Mouse (Mus musculus) neural tube, embryonic 14.5 days (tissue): ENCODE data around the gene Hrc. TPM values are rescaled to one million over a fixed set of nuclear protein-coding genes. Genes with fewer than 3 reads are reported as not detected.

Experiments
- ATAC-seq: fragments of 200-750 bp; cut with Nextera tagmentation; 2 replicates; pipeline ENCODE4 v1.8.0; 2017; ENCODE audit warnings: low read depth, mild to moderate bottlenecking, moderate TSS enrichment, moderate library complexity
- H3K27ac ChIP-seq: fragments of 300-500 bp; sonication (generic); 2 replicates; pipeline ENCODE4 v1.5.1; 2014; ENCODE audit warnings: low read depth, mild to moderate bottlenecking, control low read depth, low read length, moderate library complexity, mixed read lengths
- H3K27me3 ChIP-seq: fragments of 300-500 bp; sonication (generic); 2 replicates; pipeline ENCODE4 v1.6.1; 2014; ENCODE audit warnings: low read length; ENCODE audit not compliant: control insufficient read depth, insufficient read depth
- H3K36me3 ChIP-seq: fragments of 300-500 bp; sonication (generic); 2 replicates; pipeline ENCODE4 v1.6.1; 2014; ENCODE audit warnings: low read length, mixed read lengths; ENCODE audit not compliant: control insufficient read depth, insufficient read depth
- H3K4me1 ChIP-seq: fragments of 300-500 bp; sonication (generic); 2 replicates; pipeline ENCODE4 v1.6.1; 2014; ENCODE audit warnings: low read length; ENCODE audit not compliant: control insufficient read depth, insufficient read depth
- H3K4me2 ChIP-seq: fragments of 300-500 bp; sonication (generic); 2 replicates; pipeline ENCODE4 v1.6.1; 2014; ENCODE audit warnings: mild to moderate bottlenecking, low read depth, low read length, control low read depth
- H3K4me3 ChIP-seq: fragments of 300-500 bp; sonication (generic); 2 replicates; pipeline ENCODE4 v1.5.1; 2014; ENCODE audit warnings: low read depth, low read length, control low read depth, mixed read lengths
- H3K9ac ChIP-seq: fragments of 300-500 bp; sonication (generic); replicated peaks from 2 replicates; pipeline ENCODE4 v1.6.1; 2014; ENCODE audit warnings: low read depth, mild to moderate bottlenecking, control low read depth, low read length, mixed read lengths
- H3K9me3 ChIP-seq: fragments of 300-500 bp; sonication (generic); 2 replicates; pipeline ENCODE4 v1.6.1; 2016; ENCODE audit warnings: low read length; ENCODE audit not compliant: control insufficient read depth
- WGBS: fragments of 180-500 bp; shearing (Covaris S2); extraction: QIAGEN DNeasy Blood & Tissue Kit; methylation state at CpG from one replicate; pipeline ENCODE4 v1.1.7; 2014; 5-methylcytosine and 5-hydroxymethylcytosine counted together
- polyA plus RNA-seq: library from polyadenylated mRNA; unstranded; fragments of >200 nt; fragmentation: Nextera tagmentation; extraction: Ambion mirVana; gene quantifications from 2 replicates; pipeline ENCODE4 v1.2.1, GENCODE M21; 2014

Hrc gene
- 0.13 and 0.52 TPM in 2 replicates for polyA plus RNA-seq

DNA sequence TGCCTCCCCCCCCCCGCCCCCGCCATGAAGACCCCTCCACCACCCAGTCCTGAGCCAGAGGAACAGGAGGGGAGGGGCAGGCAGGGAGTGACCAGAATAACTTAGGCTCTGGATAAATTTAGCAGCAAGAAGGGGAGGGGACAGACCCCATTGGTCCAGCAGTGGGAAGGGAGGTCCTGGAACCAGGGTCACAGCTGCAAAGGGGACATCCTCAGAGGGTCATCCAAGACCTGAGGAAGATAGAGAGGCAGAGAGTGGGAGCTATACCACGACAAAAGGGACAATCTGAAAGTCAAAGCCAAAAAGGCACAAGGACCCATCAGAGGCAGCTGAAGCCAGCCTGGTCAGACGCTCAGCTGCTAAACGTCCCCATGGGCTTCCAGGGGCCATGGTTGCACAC, at the start of gene Hrc:
Gene Hrc (plus strand): TSS at position 235 of the 400 bp plus-strand sequence.
- Histone ChIP-seq H3K4me1 (peaks cover 22% of the 10 kb centered on the region; the same call in 1 of the 2 replicates), H3K4me3 (no peak within 1 kb of the TSS), H3K9ac (no peak within 1 kb of the TSS), H3K4me2 (peak within 1 kb of the TSS; percentile 91; the same call in 1 of the 2 replicates), H3K9me3 (no peaks in the 10 kb centered on the region), H3K27ac (no peak within 1 kb of the TSS), H3K36me3 (no peaks in the 10 kb centered on the region), H3K27me3 (no peaks in the 10 kb centered on the region)
- WGBS: 37% methylated on average over 5 of the region's 5 CpGs
- ATAC-seq: no peak

DNA sequence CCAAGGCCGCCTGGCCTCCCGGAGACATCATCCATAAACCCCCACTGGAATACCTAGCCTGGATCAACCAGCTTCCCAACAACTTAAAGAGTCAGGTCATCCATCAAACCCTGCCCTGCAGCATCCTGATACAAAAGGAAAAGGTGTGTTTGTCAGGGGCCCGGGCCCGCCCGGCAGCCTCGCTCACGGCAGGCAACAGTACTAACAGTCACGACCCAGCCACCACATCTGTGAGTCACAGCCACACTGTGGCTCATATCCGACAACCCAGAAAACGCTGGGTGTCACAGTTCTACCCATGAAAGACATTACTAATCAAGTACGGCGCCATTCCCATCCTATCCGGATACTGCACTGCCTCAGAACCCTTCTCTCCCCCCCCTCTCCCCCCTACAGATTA, 48.6 kb upstream of the Hrc start:
- no peak overlapping the region for H3K4me3 ChIP-seq
- no peaks in the 10 kb centered on the region for H3K36me3 ChIP-seq
- no peaks in the 10 kb centered on the region for H3K9me3 ChIP-seq
- WGBS: 92% methylated on average over 13 of the region's 13 CpGs
- no peak overlapping the region for H3K4me2 ChIP-seq
- no peaks in the 10 kb centered on the region for H3K27me3 ChIP-seq
- no peaks in the 10 kb centered on the region for H3K4me1 ChIP-seq
- no peak for ATAC-seq
- H3K9ac ChIP-seq: no peak overlapping the region
- no peak overlapping the region for H3K27ac ChIP-seq

DNA sequence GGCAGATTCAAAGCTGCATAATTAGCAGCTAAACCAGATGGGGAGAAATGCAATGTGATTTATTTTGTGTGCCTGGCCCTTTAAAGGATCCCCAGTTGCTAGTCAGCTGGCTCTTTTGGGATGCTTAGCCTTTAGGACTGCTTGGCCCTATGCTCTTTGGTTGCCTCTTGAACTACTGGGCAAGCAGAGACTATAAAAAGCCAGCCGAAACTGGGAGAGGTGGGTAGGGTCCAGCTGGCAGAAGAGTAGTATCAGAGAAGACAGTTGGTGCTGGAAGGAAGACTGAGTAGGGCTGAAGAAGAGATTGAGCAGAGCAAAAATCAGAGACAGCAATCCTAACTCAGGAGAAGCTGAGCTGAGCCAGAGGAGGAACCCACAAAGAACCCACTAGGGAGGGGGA, 38.5 kb upstream of the Hrc start:
- Histone ChIP-seq H3K36me3 (no peaks in the 10 kb centered on the region), H3K9me3 (no peaks in the 10 kb centered on the region), H3K27me3 (no peaks in the 10 kb centered on the region), H3K4me3 (no peak overlapping the region), H3K4me2 (no peak overlapping the region), H3K9ac (no peak overlapping the region), H3K4me1 (0 out of 2 replicates have a peak, but pooled peaks cover 4% of the 10 kb centered on the region), H3K27ac (no peak overlapping the region)
- ATAC-seq: no peak
- WGBS: 53% methylated on average over 1 of the region's 1 CpGs

DNA sequence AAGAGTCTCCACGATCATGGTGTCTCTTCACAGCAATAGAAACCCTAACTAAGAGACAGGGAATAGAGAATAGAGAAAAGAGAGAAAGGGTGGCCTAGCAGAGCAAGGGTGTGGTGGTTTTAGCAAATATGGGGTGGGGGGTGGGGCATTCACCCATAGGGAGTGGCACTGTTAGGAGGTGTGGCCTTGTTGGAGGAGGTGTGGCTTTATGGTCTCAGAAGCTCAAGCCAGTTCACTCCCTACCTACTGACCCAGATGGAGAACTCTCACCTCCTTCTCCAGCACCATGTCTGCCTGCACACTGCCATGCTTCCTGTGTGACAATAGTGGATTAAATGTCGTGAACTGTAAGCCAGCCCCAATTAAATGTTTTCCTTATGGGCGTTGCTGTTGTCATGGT, 37.5 kb upstream of the Hrc start:
- no peaks in the 10 kb centered on the region for H3K9me3 ChIP-seq
- 66% methylated on average over 3 of the region's 3 CpGs for WGBS

DNA sequence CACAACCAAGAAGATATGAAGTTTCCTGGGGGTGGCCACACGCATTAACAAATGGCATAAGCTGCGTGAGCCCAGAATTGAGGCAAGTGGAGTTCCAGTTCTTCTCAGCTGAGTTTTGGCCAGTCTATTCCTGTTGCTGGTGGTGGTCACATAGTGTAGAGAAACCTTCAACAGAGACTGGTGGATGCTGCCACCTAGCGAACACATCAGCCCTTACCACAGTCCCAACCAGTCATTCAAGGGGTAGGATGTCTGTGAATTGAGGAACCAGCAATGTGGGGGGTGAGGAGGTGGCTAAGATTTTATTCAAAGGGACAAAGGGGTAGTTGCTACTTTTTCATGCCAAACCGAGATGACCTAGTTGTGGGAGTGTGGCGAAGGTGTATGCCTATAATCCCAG, 35.3 kb upstream of the Hrc start:
- no peak overlapping the region for H3K4me3 ChIP-seq
- H3K27ac ChIP-seq: no peak overlapping the region
- 23% methylated on average over 5 of the region's 5 CpGs for WGBS
- H3K36me3 ChIP-seq: no peaks in the 10 kb centered on the region
- H3K9ac ChIP-seq: no peak overlapping the region
- H3K4me2 ChIP-seq: no peak overlapping the region
- H3K9me3 ChIP-seq: no peaks in the 10 kb centered on the region
- 0 out of 2 replicates have a peak, but pooled peaks cover 6% of the 10 kb centered on the region for H3K4me1 ChIP-seq
- ATAC-seq: peak; percentile 92
- H3K27me3 ChIP-seq: no peaks in the 10 kb centered on the region

More for the DNA sequence above, 37.5 kb upstream of the Hrc start:
- 0 out of 2 replicates have a peak, but pooled peaks cover 4% of the 10 kb centered on the region for H3K4me1 ChIP-seq
- no peak overlapping the region for H3K9ac ChIP-seq
- no peak overlapping the region for H3K27ac ChIP-seq
- no peak overlapping the region for H3K4me3 ChIP-seq
- H3K27me3 ChIP-seq: no peaks in the 10 kb centered on the region
- no peaks in the 10 kb centered on the region for H3K36me3 ChIP-seq
- H3K4me2 ChIP-seq: no peak overlapping the region
- ATAC-seq: no peak

DNA sequence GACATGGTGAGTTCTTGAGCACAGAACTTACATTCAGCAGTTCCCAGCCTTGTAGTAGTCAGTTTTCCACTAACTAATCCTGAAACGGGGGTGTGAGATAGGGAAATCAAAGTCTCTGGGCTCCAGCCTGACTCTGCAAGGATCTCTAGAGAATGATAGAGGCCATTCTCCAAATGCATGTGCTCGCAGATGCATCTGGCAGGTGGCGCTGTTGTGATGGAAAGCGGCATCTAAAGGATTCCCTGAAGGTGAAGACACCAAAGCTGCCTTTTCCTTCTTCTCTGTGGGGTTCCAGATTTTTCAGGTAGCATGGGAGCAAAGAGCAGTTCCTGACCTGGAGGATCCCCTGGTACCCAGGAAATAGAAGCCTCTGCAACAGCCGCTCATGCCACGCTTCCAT, 34.8 kb upstream of the Hrc start:
- ATAC-seq: peak; percentile 47; the same call in 1 of the 2 replicates
- H3K4me1 ChIP-seq: 0 out of 2 replicates have a peak, but pooled peaks cover 6% of the 10 kb centered on the region
- no peak overlapping the region; the same call in 1 of the 2 replicates for H3K4me2 ChIP-seq
- H3K9ac ChIP-seq: no peak overlapping the region
- 23% methylated on average over 6 of the region's 6 CpGs for WGBS
- H3K27ac ChIP-seq: no peak overlapping the region
- no peaks in the 10 kb centered on the region for H3K36me3 ChIP-seq
- no peaks in the 10 kb centered on the region for H3K27me3 ChIP-seq
- no peaks in the 10 kb centered on the region for H3K9me3 ChIP-seq
- H3K4me3 ChIP-seq: no peak overlapping the region

DNA sequence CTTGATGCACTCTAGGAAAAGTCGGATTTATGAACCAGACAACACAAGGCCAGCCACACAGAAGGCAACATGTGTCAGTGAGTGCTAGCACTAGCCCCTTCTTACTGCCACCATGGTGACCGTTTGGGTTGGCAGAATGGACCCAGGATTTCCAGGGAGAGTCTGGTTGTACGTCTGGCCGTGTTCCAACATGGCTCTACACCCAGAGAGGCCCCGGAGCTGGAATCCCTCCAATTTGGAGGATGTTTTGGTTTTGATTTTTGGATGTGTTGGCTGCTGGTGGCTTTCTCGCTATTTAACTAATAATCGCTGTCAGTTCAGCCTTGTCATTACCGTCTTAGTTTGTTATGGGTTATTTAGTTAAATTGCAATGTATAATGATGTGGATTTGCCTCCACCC, 32.5 kb upstream of the Hrc start:
- Histone ChIP-seq H3K9me3 (no peaks in the 10 kb centered on the region), H3K4me3 (no peak overlapping the region), H3K9ac (no peak overlapping the region), H3K27ac (no peak overlapping the region), H3K36me3 (no peaks in the 10 kb centered on the region), H3K4me1 (0 out of 2 replicates have a peak, but pooled peaks cover 6% of the 10 kb centered on the region), H3K4me2 (no peak overlapping the region), H3K27me3 (no peaks in the 10 kb centered on the region)
- ATAC-seq: no peak
- 61% methylated on average over 8 of the region's 8 CpGs for WGBS

DNA sequence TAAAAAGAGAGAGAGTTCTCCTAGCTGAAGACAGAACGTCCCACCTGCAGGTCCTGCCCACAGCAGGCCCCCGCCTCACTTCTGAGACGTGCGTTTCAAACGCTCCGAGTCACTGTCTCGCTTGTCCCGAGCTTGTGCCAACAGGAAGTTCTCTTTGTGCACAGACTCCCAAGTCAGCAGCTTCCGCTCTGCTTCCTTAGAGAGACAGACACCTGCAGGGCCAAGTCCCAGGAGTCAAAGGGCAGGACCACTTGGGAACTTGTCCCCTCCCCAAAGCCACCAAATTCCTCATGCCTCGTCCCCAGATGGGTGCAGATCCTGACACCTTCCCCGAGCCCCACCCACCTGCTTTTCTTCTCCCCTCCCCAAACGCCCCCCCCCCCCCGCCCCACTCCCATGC, 30.2 kb upstream of the Hrc start:
- peak overlapping the region; percentile 43 for H3K4me2 ChIP-seq
- ATAC-seq: no peak
- no peak overlapping the region for H3K27ac ChIP-seq
- no peaks in the 10 kb centered on the region for H3K36me3 ChIP-seq
- 16% methylated on average over 11 of the region's 13 CpGs for WGBS
- no peak overlapping the region; the same call in 1 of the 2 replicates for H3K9ac ChIP-seq
- H3K4me3 ChIP-seq: peak overlapping the region; percentile 10; the same call in 1 of the 2 replicates
- H3K9me3 ChIP-seq: no peaks in the 10 kb centered on the region
- H3K4me1 ChIP-seq: 0 out of 2 replicates have a peak, but pooled peaks cover 6% of the 10 kb centered on the region
- no peaks in the 10 kb centered on the region for H3K27me3 ChIP-seq

DNA sequence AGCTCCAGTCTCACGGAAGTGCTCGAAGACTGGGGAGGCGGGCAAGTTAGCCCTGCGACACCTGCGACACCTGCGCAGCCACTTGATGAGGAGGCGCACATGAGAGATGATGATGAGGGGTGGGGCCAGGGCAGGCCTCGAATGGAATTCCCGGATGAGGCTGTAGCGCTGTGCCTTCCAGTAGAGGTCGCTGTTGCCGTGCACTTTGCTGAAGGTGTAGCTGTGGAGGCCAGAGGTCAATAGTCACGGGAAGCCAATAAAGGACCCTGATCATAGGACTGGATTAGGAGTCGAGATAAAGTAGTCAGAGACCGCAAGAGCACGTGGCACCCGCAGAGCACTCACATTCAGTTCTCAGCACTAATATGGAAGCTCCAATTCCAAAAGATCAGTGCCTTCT, 29.8 kb upstream of the Hrc start:
- H3K4me1 ChIP-seq: 0 out of 2 replicates have a peak, but pooled peaks cover 6% of the 10 kb centered on the region
- ATAC-seq: peak; percentile 49; the same call in 1 of the 2 replicates
- WGBS: 4% methylated on average over 17 of the region's 17 CpGs
- H3K9me3 ChIP-seq: no peaks in the 10 kb centered on the region
- no peak overlapping the region for H3K27ac ChIP-seq
- H3K4me3 ChIP-seq: peak overlapping the region; percentile 10; the same call in 1 of the 2 replicates
- H3K4me2 ChIP-seq: peak overlapping the region; percentile 43
- no peaks in the 10 kb centered on the region for H3K36me3 ChIP-seq
- no peaks in the 10 kb centered on the region for H3K27me3 ChIP-seq
- H3K9ac ChIP-seq: no peak overlapping the region; the same call in 1 of the 2 replicates
